Mouse (Mus musculus): ENCODE measurements at regions not wholly inside any gene's neighbourhood (a gene's known extent, or its start where the extent isn't known, plus 50 kb on each side); places are given as distances from the start of the nearest gene placed in this dataset.

- H3K27ac ChIP-seq (replicated peaks): no peak overlapping the region
- no peak overlapping the region for H3K4me2 ChIP-seq
- no peaks in the 10 kb centered on the region for H3K27me3 ChIP-seq
- 83% methylated on average over 6 of the region's 6 CpGs for WGBS
- H3K4me3 ChIP-seq: no peak overlapping the region
- no peaks in the 10 kb centered on the region for H3K36me3 ChIP-seq
- H3K4me1 ChIP-seq (replicated peaks): no peaks in the 10 kb centered on the region; the same call in 1 of the 2 replicates
- H3K9ac ChIP-seq: no peak overlapping the region
- ATAC-seq (ENCODE audit: low read depth): no peak
- H3K9me3 ChIP-seq: no peaks in the 10 kb centered on the region
These were observed 127.9 kb upstream of the Jag1 start for GRCm38 (mm10) chr2:137244370-137244769.

GRCm38 (mm10) chr2:137243914-137244313, 127.5 kb upstream of the Jag1 start:
- Histone ChIP-seq H3K27ac (replicated peaks) (no peak overlapping the region), H3K36me3 (no peaks in the 10 kb centered on the region), H3K4me3 (no peak overlapping the region), H3K4me1 (replicated peaks) (no peaks in the 10 kb centered on the region; the same call in 1 of the 2 replicates), H3K4me2 (no peak overlapping the region), H3K9me3 (no peaks in the 10 kb centered on the region), H3K9ac (no peak overlapping the region), H3K27me3 (no peaks in the 10 kb centered on the region)
- WGBS: 20% methylated on average over 5 of the region's 5 CpGs
- ATAC-seq (ENCODE audit: low read depth): no peak

DNA sequence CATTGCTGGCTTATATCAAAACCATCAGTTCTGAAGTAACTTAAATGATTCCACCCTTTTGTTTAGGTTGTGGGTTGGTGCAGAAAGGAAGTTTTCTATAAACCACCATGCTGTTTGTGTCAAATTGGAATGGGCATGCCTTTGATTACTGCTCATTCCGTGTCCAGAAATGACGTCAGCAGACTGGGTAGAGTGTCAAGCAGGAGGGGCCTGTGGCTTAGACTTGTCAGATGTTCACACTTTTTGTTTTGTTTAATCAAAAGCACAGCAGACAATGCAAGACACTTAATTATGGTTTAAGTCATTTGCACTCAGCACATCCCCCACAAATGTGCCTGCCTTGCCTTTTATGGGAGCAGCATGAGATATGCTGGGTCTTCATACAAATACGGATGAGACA, 120.5 kb upstream of the Jag1 start:
- ATAC-seq (ENCODE audit: low read depth): no peak
- WGBS: 63% methylated on average over 3 of the region's 3 CpGs

GRCm38 (mm10) chr2:137233936-137234335, 117.5 kb upstream of the Jag1 start:
- 77% methylated on average over 3 of the region's 3 CpGs for WGBS
- Histone ChIP-seq H3K27me3 (no peaks in the 10 kb centered on the region), H3K36me3 (no peaks in the 10 kb centered on the region), H3K9ac (no peak overlapping the region), H3K9me3 (no peaks in the 10 kb centered on the region), H3K27ac (replicated peaks) (no peak overlapping the region), H3K4me1 (replicated peaks) (peaks cover 11% of the 10 kb centered on the region), H3K4me3 (no peak overlapping the region), H3K4me2 (no peak overlapping the region)
- no peak for ATAC-seq (ENCODE audit: low read depth)

More for the DNA sequence above, 120.5 kb upstream of the Jag1 start:
- Histone ChIP-seq H3K4me3 (no peak overlapping the region), H3K4me2 (no peak overlapping the region), H3K36me3 (no peaks in the 10 kb centered on the region), H3K27ac (replicated peaks) (no peak overlapping the region), H3K9ac (no peak overlapping the region), H3K27me3 (no peaks in the 10 kb centered on the region), H3K9me3 (no peaks in the 10 kb centered on the region), H3K4me1 (replicated peaks) (no peaks in the 10 kb centered on the region)

DNA sequence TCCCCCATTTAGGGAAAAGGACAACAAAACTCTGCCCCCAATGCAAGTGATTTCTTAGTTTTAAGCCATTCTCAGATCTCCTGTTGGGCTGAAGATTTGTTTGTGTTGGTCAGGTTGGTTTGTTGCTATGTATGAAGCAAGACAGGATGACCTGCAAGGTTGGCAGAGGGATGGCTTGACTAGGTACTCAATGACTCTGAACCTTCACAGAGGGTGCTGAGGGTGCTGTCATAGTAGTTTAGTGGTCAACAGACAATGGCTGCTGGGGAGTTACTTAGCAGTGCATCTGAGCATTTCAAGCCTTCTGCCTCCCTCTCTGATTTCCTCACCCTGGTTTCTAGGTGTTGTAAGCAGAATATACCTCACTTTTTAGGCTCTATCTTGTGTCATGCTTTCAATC, 114.7 kb upstream of the Jag1 start:
- ATAC-seq (ENCODE audit: low read depth): no peak
- H3K9me3 ChIP-seq: no peaks in the 10 kb centered on the region
- no peaks in the 10 kb centered on the region for H3K36me3 ChIP-seq
- peaks cover 11% of the 10 kb centered on the region for H3K4me1 ChIP-seq (replicated peaks)
- no peaks in the 10 kb centered on the region for H3K27me3 ChIP-seq
- H3K27ac ChIP-seq (replicated peaks): no peak overlapping the region
- no peak overlapping the region for H3K4me2 ChIP-seq
- no peak overlapping the region for H3K4me3 ChIP-seq
- no peak overlapping the region for H3K9ac ChIP-seq

- Histone ChIP-seq H3K4me3 (no peak overlapping the region), H3K27ac (replicated peaks) (no peak overlapping the region), H3K4me2 (no peak overlapping the region), H3K9ac (no peak overlapping the region), H3K4me1 (replicated peaks) (peaks cover 11% of the 10 kb centered on the region), H3K36me3 (no peaks in the 10 kb centered on the region), H3K27me3 (no peaks in the 10 kb centered on the region), H3K9me3 (no peaks in the 10 kb centered on the region)
- ATAC-seq (ENCODE audit: low read depth): peak; percentile 93
- WGBS: 10% methylated on average over 1 of the region's 1 CpGs
These were observed 113.1 kb upstream of the Jag1 start for GRCm38 (mm10) chr2:137229422-137230069.

DNA sequence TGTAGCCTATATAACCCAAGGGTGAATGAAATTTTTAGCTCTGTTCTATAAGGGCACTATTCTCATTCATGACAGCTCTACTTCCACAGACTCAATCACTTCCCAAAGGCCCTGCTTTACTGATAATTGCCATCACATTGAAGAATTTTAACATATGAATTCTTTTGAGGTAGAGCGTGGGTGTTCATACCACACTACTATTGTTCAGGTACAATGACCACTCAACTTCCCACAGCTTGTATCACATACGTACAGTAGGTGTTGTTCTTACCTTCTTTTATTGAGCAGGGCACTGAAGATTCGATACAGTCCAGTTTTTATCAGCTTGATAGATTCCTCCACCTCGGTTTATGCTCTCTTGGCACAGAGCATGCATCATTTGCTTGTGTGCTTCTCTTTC, 111.1 kb upstream of the Jag1 start:
- no peaks in the 10 kb centered on the region for H3K27me3 ChIP-seq
- ATAC-seq (ENCODE audit: low read depth): no peak

DNA sequence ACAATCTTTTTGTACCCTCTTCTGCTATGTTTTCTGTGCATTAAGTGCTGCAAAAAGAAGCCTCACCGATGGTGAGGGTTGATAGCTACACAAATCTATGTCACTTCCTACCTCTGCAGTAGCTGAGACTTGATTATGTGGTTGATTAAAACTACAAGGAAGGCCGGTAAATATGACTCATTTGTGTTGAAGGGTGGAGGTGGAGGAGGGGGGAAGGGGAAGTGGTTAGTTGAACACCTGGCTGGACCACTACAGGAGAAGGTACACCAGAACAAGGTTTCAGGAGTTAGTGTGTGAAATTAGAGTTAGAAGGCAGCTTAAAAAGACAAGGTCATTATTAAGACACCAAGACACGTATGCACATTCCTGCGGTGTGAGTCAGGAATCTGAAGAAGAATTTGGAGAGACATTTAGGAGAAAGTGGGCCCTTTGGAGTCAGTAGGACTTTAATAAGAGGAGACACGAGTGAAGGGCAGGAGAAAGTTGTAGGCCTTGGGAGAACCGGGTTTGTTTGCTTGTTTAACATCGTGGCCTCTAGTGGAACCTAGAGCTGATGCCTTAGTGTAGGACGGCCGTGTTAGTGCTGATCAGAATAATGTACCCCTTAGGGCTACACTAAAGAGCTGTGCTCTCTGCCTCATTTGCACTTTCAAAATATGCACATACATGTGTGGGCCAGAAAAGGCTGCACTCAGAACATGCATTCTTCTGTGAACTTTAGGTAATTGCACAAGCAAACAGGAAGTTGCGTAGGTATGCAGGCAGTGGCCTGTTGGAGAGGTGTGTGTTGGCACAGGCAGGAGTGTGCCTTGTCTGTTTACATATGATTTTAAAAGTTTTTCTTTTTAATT, 108.5 kb upstream of the Jag1 start:
- no peak overlapping the region for H3K27ac ChIP-seq (replicated peaks)
- no peak overlapping the region for H3K4me2 ChIP-seq
- H3K9ac ChIP-seq: no peak overlapping the region
- no peaks in the 10 kb centered on the region for H3K9me3 ChIP-seq
- no peaks in the 10 kb centered on the region for H3K27me3 ChIP-seq
- H3K36me3 ChIP-seq: no peaks in the 10 kb centered on the region
- H3K4me3 ChIP-seq: no peak overlapping the region
- peaks cover 7% of the 10 kb centered on the region for H3K4me1 ChIP-seq (replicated peaks)
- no peak for ATAC-seq (ENCODE audit: low read depth)
- 86% methylated on average over 10 of the region's 10 CpGs for WGBS

More for the DNA sequence above, 111.1 kb upstream of the Jag1 start:
- Histone ChIP-seq H3K4me3 (no peak overlapping the region), H3K9me3 (no peaks in the 10 kb centered on the region), H3K27ac (replicated peaks) (no peak overlapping the region), H3K4me1 (replicated peaks) (peaks cover 11% of the 10 kb centered on the region), H3K9ac (no peak overlapping the region), H3K4me2 (no peak overlapping the region), H3K36me3 (no peaks in the 10 kb centered on the region)
- WGBS: 81% methylated on average over 4 of the region's 4 CpGs

- no peaks in the 10 kb centered on the region for H3K36me3 ChIP-seq
- WGBS: 78% methylated on average over 7 of the region's 7 CpGs
- no peaks in the 10 kb centered on the region for H3K9me3 ChIP-seq
- ATAC-seq (ENCODE audit: low read depth): no peak
- H3K4me3 ChIP-seq: no peak overlapping the region
- no peak overlapping the region for H3K27ac ChIP-seq (replicated peaks)
- H3K4me1 ChIP-seq (replicated peaks): no peaks in the 10 kb centered on the region
- H3K9ac ChIP-seq: no peak overlapping the region
- H3K27me3 ChIP-seq: no peaks in the 10 kb centered on the region
- H3K4me2 ChIP-seq: no peak overlapping the region
These were observed 99.3 kb upstream of the Jag1 start for GRCm38 (mm10) chr2:137215697-137216096.

- ATAC-seq (ENCODE audit: low read depth): no peak
- H3K4me2 ChIP-seq: no peak overlapping the region
- no peaks in the 10 kb centered on the region for H3K4me1 ChIP-seq (replicated peaks)
- no peaks in the 10 kb centered on the region for H3K9me3 ChIP-seq
- no peak overlapping the region for H3K27ac ChIP-seq (replicated peaks)
- 95% methylated on average over 2 of the region's 2 CpGs for WGBS
- H3K27me3 ChIP-seq: no peaks in the 10 kb centered on the region
- no peak overlapping the region for H3K9ac ChIP-seq
- no peaks in the 10 kb centered on the region for H3K36me3 ChIP-seq
- H3K4me3 ChIP-seq: no peak overlapping the region
These were observed 91.4 kb upstream of the Jag1 start for GRCm38 (mm10) chr2:137207846-137208245.

DNA sequence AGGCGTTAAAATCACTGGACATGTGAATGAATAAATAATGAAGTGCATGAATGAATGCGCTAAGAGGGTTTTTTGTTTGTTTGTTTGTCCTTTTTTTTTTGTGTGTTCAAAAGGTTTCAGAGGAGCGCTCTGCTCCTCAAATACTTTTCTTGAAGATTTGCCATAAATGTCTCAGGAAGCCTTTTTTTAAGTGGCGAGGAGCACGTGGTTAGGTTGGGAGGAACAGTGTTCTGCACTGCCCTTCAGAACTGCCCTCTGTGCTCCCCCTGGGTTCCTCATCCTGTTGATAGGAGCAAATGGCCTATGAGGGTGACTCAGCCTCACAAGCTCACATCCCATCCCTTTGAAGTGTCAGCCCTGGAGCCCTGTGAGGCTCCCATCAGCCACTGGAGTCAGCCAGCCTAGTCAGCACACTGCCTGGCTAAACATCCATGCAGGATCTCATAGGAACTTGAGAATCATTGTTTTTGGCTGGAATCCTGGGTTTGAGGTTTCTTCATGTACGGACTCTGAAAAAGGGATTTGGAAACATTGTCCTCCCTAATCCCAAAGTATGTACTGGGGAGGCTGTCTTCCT, 87.9 kb upstream of the Jag1 start:
- ATAC-seq (ENCODE audit: low read depth): no peak
- H3K36me3 ChIP-seq: no peaks in the 10 kb centered on the region
- no peak overlapping the region for H3K4me2 ChIP-seq
- H3K9me3 ChIP-seq: no peaks in the 10 kb centered on the region
- no peak overlapping the region for H3K9ac ChIP-seq
- H3K4me3 ChIP-seq: no peak overlapping the region
- WGBS: 75% methylated on average over 6 of the region's 6 CpGs
- H3K4me1 ChIP-seq (replicated peaks): no peaks in the 10 kb centered on the region
- H3K27me3 ChIP-seq: no peaks in the 10 kb centered on the region
- H3K27ac ChIP-seq (replicated peaks): no peak overlapping the region

DNA sequence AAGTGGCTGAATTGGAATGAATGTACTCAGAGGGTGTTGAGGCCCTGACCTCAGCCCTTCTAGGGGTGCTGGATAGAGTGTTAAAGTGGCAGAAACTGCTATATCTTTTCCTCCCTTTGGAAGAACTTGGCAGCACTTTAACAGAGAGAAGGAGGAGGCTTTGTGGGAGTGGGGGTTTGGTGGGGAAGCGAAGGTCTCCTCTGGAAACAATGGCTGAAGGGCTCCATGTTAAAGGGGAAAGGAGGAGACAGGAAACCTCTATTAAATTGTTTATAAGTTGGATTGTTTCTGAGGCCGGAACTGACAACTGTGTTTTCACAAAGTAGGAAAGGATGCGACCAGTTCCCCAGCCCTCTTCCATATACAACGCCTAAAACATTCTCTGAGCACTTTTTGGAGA, 83.7 kb upstream of the Jag1 start:
- Histone ChIP-seq H3K27me3 (no peaks in the 10 kb centered on the region), H3K4me1 (replicated peaks) (no peaks in the 10 kb centered on the region), H3K36me3 (no peaks in the 10 kb centered on the region), H3K4me2 (no peak overlapping the region), H3K9me3 (no peaks in the 10 kb centered on the region), H3K9ac (no peak overlapping the region), H3K4me3 (no peak overlapping the region), H3K27ac (replicated peaks) (no peak overlapping the region)
- no peak for ATAC-seq (ENCODE audit: low read depth)
- 88% methylated on average over 4 of the region's 4 CpGs for WGBS
